Mouse (Mus musculus): ENCODE results near the gene Fbxo3. TPM values are rescaled to one million over a fixed set of nuclear protein-coding genes. Genes with fewer than 3 reads are reported as not detected.
"Not testable (repeated sequence)": the region's sequence is repeated elsewhere in the genome, so short reads cannot be mapped to it uniquely, and the experiment has no call there.

The Fbxo3 gene
- polyA plus RNA-seq, 1 experiment, result 48.2 TPM

DNA sequence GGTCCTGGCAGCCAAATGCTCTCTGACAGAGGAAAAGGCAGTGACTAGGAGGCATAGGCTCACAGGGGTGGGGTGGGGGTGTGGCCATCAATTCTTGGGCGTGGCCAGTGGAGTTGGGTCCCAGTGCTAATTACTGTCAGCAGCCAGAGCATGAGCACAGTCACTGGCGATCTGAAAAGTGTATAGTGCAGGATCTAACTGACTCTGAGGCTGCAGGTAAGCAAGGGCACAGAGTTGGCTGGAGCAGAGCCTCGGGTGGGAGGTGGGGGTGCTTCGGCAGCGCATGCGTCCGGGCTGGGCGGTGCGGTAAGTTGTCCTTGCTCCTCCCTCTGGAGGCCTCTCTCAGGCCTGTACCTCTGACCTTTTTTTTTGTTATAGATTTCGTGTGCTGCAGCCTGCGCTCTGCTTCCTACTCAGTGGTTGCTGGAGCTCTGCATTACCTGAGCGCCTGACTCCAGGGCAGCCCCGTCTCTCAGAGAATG is 42.2 kb downstream of the Fbxo3 start, which contains the start of gene Cd59b:
Gene Cd59b, plus strand, starts transcription at position 146 of the 482 bp plus-strand sequence.
- DNase-seq (ENCODE audit: low read depth), result peak; percentile 66
- TF ChIP-seq CTCF (IDR thresholded peaks at IDR 0.05; ENCODE audit: borderline replicate concordance, extremely low read depth, insufficient read depth, insufficient read length) (no peak), POLR2A (IDR thresholded peaks at IDR 0.05; ENCODE audit: borderline replicate concordance, extremely low read depth, insufficient read depth, insufficient read length, poor library complexity, severe bottlenecking) (no peak)

GRCm38 (mm10) chr2:104078285-104078684 is 50.8 kb downstream of the Fbxo3 start:
- DNase-seq (ENCODE audit: low read depth), result not testable (repeated sequence)

- DNase-seq (ENCODE audit: low read depth), result not testable (repeated sequence)
Measured at GRCm38 (mm10) chr2:104081436-104082050, 54.0 kb downstream of the Fbxo3 start.

DNA sequence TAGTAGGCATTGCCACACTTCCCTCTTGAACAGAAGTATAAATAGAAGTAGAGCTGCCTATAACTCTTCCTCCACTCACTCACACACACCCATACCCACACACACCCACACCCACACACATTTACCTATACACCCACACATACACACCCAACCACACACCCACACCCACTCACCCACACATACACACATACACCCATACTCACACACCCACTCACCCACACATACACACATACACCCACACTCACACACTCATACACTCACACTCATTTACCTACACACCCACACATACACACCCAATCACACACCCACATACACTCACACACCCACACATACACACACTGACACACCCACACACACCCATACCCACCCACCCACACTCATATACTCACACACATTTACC is 55.0 kb downstream of the Fbxo3 start:
- DNase-seq (ENCODE audit: low read depth), result no peak
- TF ChIP-seq CTCF (IDR thresholded peaks at IDR 0.05; ENCODE audit: borderline replicate concordance, extremely low read depth, insufficient read depth, insufficient read length), result no peak
- TF ChIP-seq POLR2A (IDR thresholded peaks at IDR 0.05; ENCODE audit: borderline replicate concordance, extremely low read depth, insufficient read depth, insufficient read length, poor library complexity, severe bottlenecking), result no peak

- not testable (repeated sequence) for DNase-seq (ENCODE audit: low read depth)
Measured at GRCm38 (mm10) chr2:104084027-104084426, 56.5 kb downstream of the Fbxo3 start.

GRCm38 (mm10) chr2:104087562-104087961 is 60.0 kb downstream of the Fbxo3 start:
- not testable (repeated sequence) for DNase-seq (ENCODE audit: low read depth)

DNA sequence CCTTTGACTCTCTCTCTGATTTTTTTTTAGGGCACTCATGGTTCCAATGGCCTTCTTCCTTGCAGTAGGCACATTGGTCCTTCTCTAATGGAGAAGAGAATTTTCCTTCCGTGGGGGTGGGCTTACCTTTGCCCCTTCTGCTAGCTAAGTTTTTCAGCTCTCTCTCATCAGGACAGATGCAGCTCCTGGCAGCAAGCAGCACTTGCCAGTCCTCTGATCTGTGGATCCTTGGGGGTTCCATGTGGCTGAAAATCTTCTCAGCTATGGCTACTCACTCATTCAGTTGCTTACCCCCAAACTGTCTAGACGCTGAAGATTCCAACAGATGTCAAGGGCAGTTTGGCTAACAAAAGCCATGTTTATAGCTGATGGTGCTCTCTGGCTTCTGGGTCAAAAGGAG is 65.8 kb downstream of the Fbxo3 start:
- no peak for DNase-seq (ENCODE audit: low read depth)
- TF ChIP-seq POLR2A (IDR thresholded peaks at IDR 0.05; ENCODE audit: borderline replicate concordance, extremely low read depth, insufficient read depth, insufficient read length, poor library complexity, severe bottlenecking) (no peak), CTCF (IDR thresholded peaks at IDR 0.05; ENCODE audit: borderline replicate concordance, extremely low read depth, insufficient read depth, insufficient read length) (no peak)

DNA sequence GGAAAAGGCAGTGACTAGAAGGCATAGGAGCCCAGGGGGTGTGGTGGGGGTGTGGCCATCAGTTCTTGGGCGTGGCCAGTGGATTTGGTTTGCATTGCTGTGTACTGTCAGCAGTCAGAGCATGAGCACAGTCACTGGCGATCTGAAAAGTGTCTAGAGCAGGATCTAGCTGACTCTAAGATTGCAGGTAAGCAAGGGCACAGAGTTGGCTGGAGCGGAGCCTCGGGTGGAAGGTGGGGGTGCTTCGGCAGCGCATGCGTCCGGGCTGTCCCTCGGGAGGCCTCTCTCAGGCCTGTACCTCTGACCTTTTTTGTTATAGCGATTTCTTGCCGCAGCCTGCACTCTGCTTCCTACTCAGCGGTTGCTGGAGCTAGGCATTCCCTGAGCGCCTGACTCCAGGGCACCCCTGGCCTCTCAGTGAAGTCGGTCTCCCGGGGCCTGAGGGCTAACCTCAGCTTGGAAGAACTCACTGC is 68.3 kb downstream of the Fbxo3 start, which contains the start of gene Cd59a:
Gene Cd59a, plus strand, starts transcription at position 61 of the 473 bp plus-strand sequence.
- no peak for TF ChIP-seq POLR2A (IDR thresholded peaks at IDR 0.05; ENCODE audit: borderline replicate concordance, extremely low read depth, insufficient read depth, insufficient read length, poor library complexity, severe bottlenecking)
- TF ChIP-seq CTCF (IDR thresholded peaks at IDR 0.05; ENCODE audit: borderline replicate concordance, extremely low read depth, insufficient read depth, insufficient read length), result no peak
- peak; percentile 56 for DNase-seq (ENCODE audit: low read depth)

- no peak for DNase-seq (ENCODE audit: low read depth)
- TF ChIP-seq CTCF (IDR thresholded peaks at IDR 0.05; ENCODE audit: borderline replicate concordance, extremely low read depth, insufficient read depth, insufficient read length) (no peak), POLR2A (IDR thresholded peaks at IDR 0.05; ENCODE audit: borderline replicate concordance, extremely low read depth, insufficient read depth, insufficient read length, poor library complexity, severe bottlenecking) (no peak)
Measured at GRCm38 (mm10) chr2:104096256-104096655, 68.7 kb downstream of the Fbxo3 start.

DNA sequence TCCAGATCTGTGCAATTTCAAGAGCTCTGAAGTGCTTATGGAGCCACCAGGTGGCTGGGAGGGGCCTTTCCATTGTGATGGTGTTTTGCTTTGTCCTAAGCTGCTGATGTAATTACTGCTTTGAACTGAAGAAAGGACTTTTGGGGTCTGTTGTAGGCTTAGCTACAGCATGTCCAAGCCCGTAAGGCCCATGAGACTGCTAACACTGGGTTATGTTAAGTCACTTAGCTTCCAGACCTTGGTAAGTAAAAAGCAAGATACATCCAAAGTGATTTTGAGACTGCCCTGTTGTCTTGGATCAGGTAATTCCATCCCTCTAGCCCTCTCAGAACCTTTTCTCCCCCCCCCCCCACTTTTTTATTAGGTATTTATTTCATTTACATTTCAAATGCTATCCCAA is 69.3 kb downstream of the Fbxo3 start:
- not testable (repeated sequence) for DNase-seq (ENCODE audit: low read depth)

DNA sequence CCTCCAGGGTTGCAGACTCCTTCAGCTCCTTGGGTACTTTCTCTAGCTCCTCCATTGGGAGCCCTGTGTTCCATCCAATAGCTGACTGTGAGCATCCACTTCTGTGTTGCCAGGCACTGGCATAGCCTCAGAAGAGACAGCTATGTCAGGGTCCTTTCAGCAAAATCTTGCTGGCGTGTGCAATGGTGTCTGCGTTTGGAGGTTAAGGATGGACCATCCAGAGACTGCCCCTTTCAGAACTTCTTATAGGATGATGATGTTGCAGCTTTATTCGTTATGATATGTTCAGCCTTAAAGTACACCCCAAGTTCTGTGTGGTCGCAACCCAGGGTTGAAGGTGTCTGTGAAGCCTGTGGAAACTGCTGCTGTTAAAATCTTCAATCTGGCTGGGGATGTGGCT is 69.9 kb downstream of the Fbxo3 start:
- DNase-seq (ENCODE audit: low read depth), result not testable (repeated sequence)

DNA sequence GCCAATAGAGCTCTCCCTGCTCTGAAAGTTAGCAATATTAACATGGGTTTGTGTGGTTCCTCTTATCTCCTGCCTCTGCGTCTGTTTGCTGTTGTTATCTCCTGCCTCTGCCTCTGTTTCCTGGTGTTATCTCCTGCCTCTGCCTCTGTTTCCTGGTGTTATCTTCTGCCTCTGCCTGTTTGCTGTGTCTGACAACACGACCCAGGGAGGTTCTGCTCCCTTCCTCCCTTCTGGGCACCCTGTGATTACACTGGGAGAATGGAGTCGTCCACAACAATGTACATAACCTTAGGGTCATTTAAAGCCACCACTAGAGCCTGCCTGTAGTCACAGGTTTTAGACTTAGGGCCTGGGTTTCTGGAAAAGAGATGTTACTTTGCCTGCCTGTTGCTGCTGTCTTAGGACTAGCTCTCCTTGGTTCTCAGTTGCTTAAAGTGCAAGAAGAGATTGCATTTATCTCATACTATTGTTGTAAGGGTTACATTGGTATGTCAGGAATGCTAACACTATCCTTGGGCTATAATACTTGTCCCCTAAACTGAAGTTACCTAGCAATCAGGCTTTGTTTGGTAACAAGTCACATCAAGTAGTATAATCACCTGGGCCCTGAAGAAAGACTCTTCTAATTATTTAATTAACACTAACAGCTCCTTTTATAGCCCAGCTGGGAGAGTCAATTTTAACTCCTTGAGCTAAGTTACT is 71.2 kb downstream of the Fbxo3 start:
- DNase-seq (ENCODE audit: low read depth), result no peak
- TF ChIP-seq POLR2A (IDR thresholded peaks at IDR 0.05; ENCODE audit: borderline replicate concordance, extremely low read depth, insufficient read depth, insufficient read length, poor library complexity, severe bottlenecking) (no peak), CTCF (IDR thresholded peaks at IDR 0.05; ENCODE audit: borderline replicate concordance, extremely low read depth, insufficient read depth, insufficient read length) (no peak)

DNA sequence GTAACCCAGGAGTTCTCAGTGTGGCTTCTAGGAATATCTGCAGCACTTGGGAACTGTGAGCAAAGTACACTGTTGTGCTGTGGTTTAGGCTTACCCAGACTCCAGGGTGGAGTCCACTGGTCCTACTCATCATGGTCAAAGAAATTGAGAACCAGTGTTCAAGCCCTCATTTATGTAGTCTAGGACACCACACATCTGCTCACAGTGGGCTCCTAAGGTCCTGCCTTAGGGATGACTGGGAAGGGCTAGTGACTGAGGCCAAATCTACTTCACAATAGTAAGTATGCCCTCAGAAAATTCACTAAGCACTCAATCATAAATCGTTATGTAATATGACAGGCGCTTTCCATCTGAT is 71.7 kb downstream of the Fbxo3 start:
- TF ChIP-seq CTCF (IDR thresholded peaks at IDR 0.05; ENCODE audit: borderline replicate concordance, extremely low read depth, insufficient read depth, insufficient read length), result no peak
- TF ChIP-seq POLR2A (IDR thresholded peaks at IDR 0.05; ENCODE audit: borderline replicate concordance, extremely low read depth, insufficient read depth, insufficient read length, poor library complexity, severe bottlenecking), result no peak
- no peak for DNase-seq (ENCODE audit: low read depth)

Measured in brain, embryonic 14.5 days (tissue).